Mouse (Mus musculus): ENCODE data around the gene Rexo5.

The Rexo5 gene

GRCm38 (mm10) chr7:119793586-119794250 is at the start of gene Rexo5, which contains the start of gene Eri2:
Rexo5 (plus strand) TSS chr7:119794006.
Eri2 (minus strand) TSS chr7:119794058.
- DNase-seq = peak; percentile 63 to 73

- no peak for DNase-seq
Observed at GRCm38 (mm10) chr7:119744321-119744720, 49.5 kb upstream of the Rexo5 start.

- no peak for DNase-seq
Observed at GRCm38 (mm10) chr7:119745869-119746268, 47.9 kb upstream of the Rexo5 start.

GRCm38 (mm10) chr7:119748761-119749160 is 45.0 kb upstream of the Rexo5 start:
- no peak for DNase-seq

- DNase-seq = no peak
Observed at GRCm38 (mm10) chr7:119749942-119750341, 43.9 kb upstream of the Rexo5 start.

GRCm38 (mm10) chr7:119753696-119754095 is 40.1 kb upstream of the Rexo5 start:
- DNase-seq = no peak

GRCm38 (mm10) chr7:119760527-119760951 is 33.3 kb upstream of the Rexo5 start, which contains the start of gene Acsm3:
Acsm3 (plus strand) TSS chr7:119760923.
- no peak for DNase-seq

GRCm38 (mm10) chr7:119762166-119762697 is 31.6 kb upstream of the Rexo5 start:
- DNase-seq = no peak

- no peak for DNase-seq
Observed at GRCm38 (mm10) chr7:119764377-119764776, 29.4 kb upstream of the Rexo5 start.

- DNase-seq = no peak
Observed at GRCm38 (mm10) chr7:119766996-119767395, 26.8 kb upstream of the Rexo5 start.

GRCm38 (mm10) chr7:119769895-119770294 is 23.9 kb upstream of the Rexo5 start:
- DNase-seq = no peak

- DNase-seq = no peak
Observed at GRCm38 (mm10) chr7:119783453-119783852, 10.4 kb upstream of the Rexo5 start.

- no peak for DNase-seq
Observed at GRCm38 (mm10) chr7:119784908-119785307, 8.9 kb upstream of the Rexo5 start.

- no peak for DNase-seq
Observed at GRCm38 (mm10) chr7:119789024-119789423, 4.8 kb upstream of the Rexo5 start.

- DNase-seq = no peak
Observed at GRCm38 (mm10) chr7:119794251-119794638, 439 bp downstream of the Rexo5 start.

GRCm38 (mm10) chr7:119795311-119795710 is 1.5 kb downstream of the Rexo5 start:
- no peak for DNase-seq

- no peak for DNase-seq
Observed at GRCm38 (mm10) chr7:119800488-119800887, 6.7 kb downstream of the Rexo5 start.

GRCm38 (mm10) chr7:119800991-119801390 is 7.2 kb downstream of the Rexo5 start:
- no peak for DNase-seq

- no peak for DNase-seq
Observed at GRCm38 (mm10) chr7:119807396-119807795, 13.6 kb downstream of the Rexo5 start.

- DNase-seq = no peak
Observed at GRCm38 (mm10) chr7:119808723-119809122, 14.9 kb downstream of the Rexo5 start.

- DNase-seq = no peak
Observed at GRCm38 (mm10) chr7:119835371-119835770, 41.6 kb downstream of the Rexo5 start.

GRCm38 (mm10) chr7:119835996-119836777 is 42.4 kb downstream of the Rexo5 start:
- no peak for DNase-seq

- no peak for DNase-seq
Observed at GRCm38 (mm10) chr7:119841820-119842449, 48.1 kb downstream of the Rexo5 start.
